Mouse (Mus musculus): Measurements from ENCODE around the gene Pmm1. TPM values are rescaled to one million over a fixed set of nuclear protein-coding genes. Genes with fewer than 3 reads are reported as not detected.
A peak's percentile ranks its signal among the peaks of the same experiment; 100 is the strongest.

Pmm1 gene
- total RNA-seq, 2 experiments from 2014 or later, result 23.0 to 28.8 TPM

GRCm38 (mm10) chr15:81961078-81961451 lies 335 bp upstream of the Pmm1 start:
- no peak for DNase-seq
- intact Hi-C loops (cut with DNase I), result no loop called here

GRCm38 (mm10) chr15:81958906-81959305 lies 1.8 kb downstream of the Pmm1 start:
- intact Hi-C loops (cut with DNase I), result loop anchor here (5.0 kb wide), 1 partner anchor 83 kb away; no protein-coding TSS in a partner anchor
- DNase-seq, result no peak

GRCm38 (mm10) chr15:81957598-81957997 lies 3.1 kb downstream of the Pmm1 start:
- intact Hi-C loops (cut with DNase I), result loop anchor here (5.0 kb wide), 1 partner anchor 85 kb away; no protein-coding TSS in a partner anchor

GRCm38 (mm10) chr15:81956457-81956856 lies 4.3 kb downstream of the Pmm1 start:
- intact Hi-C loops (cut with DNase I), result loop anchor here (5.0 kb wide), 1 partner anchor 86 kb away; no protein-coding TSS in a partner anchor
- peak; percentile 30 to 60 for DNase-seq

More at GRCm38 (mm10) chr15:81957598-81957997, 3.1 kb downstream of the Pmm1 start:
- no peak for DNase-seq

GRCm38 (mm10) chr15:81955414-81955813 lies 5.3 kb downstream of the Pmm1 start:
- DNase-seq, result no peak
- intact Hi-C loops (cut with DNase I), result loop anchor here (5.0 kb wide), 1 partner anchor 87 kb away; no protein-coding TSS in a partner anchor

GRCm38 (mm10) chr15:81954716-81955115 lies 6.0 kb downstream of the Pmm1 start:
- intact Hi-C loops (cut with DNase I), result loop anchor here (5.0 kb wide), 1 partner anchor 88 kb away; no protein-coding TSS in a partner anchor
- no peak for DNase-seq

GRCm38 (mm10) chr15:81954151-81954583 lies 6.6 kb downstream of the Pmm1 start:
- no peak for DNase-seq
- intact Hi-C loops (cut with DNase I), result no loop called here

- intact Hi-C loops (cut with DNase I), result no loop called here
- DNase-seq, result no peak
These were observed 8.4 kb downstream of the Pmm1 start for GRCm38 (mm10) chr15:81952310-81952709.

- intact Hi-C loops (cut with DNase I), result no loop called here
- no peak for DNase-seq
These were observed 9.6 kb downstream of the Pmm1 start for GRCm38 (mm10) chr15:81951159-81951558.

- DNase-seq, result no peak
- intact Hi-C loops (cut with DNase I), result no loop called here
These were observed 10.0 kb downstream of the Pmm1 start for GRCm38 (mm10) chr15:81950716-81951115.

- DNase-seq, result no peak
- intact Hi-C loops (cut with DNase I), result loop anchor here (10.0 kb wide), 1 partner anchor 45 kb away; no protein-coding TSS in a partner anchor
These were observed 11.1 kb downstream of the Pmm1 start for GRCm38 (mm10) chr15:81949476-81950131.

- intact Hi-C loops (cut with DNase I), result loop anchor here (10.0 kb wide), 1 partner anchor 46 kb away; no protein-coding TSS in a partner anchor
- no peak for DNase-seq
These were observed 11.7 kb downstream of the Pmm1 start for GRCm38 (mm10) chr15:81949076-81949475.

GRCm38 (mm10) chr15:81943176-81943749 lies 17.5 kb downstream of the Pmm1 start:
- intact Hi-C loops (cut with DNase I), result loop anchor here (10.0 kb wide), 1 partner anchor 52 kb away; no protein-coding TSS in a partner anchor
- DNase-seq, result no peak

- DNase-seq, result no peak
- intact Hi-C loops (cut with DNase I), result loop anchor here (10.0 kb wide), 1 partner anchor 54 kb away; no protein-coding TSS in a partner anchor
These were observed 19.7 kb downstream of the Pmm1 start for GRCm38 (mm10) chr15:81941010-81941409.

- intact Hi-C loops (cut with DNase I), result loop anchor here (10.0 kb wide), 1 partner anchor 55 kb away; no protein-coding TSS in a partner anchor
- no peak for DNase-seq
These were observed 20.5 kb downstream of the Pmm1 start for GRCm38 (mm10) chr15:81940219-81940618.

GRCm38 (mm10) chr15:81939774-81940173 lies 21.0 kb downstream of the Pmm1 start:
- no peak for DNase-seq
- intact Hi-C loops (cut with DNase I), result loop anchor here (10.0 kb wide), 1 partner anchor 55 kb away; no protein-coding TSS in a partner anchor

- no peak for DNase-seq
- intact Hi-C loops (cut with DNase I), result no loop called here
These were observed 21.5 kb downstream of the Pmm1 start for GRCm38 (mm10) chr15:81939157-81939715.

GRCm38 (mm10) chr15:81938246-81938645 lies 22.5 kb downstream of the Pmm1 start:
- intact Hi-C loops (cut with DNase I), result no loop called here
- DNase-seq, result peak; percentile 45 to 60

GRCm38 (mm10) chr15:81937098-81937972 lies 23.4 kb downstream of the Pmm1 start:
- intact Hi-C loops (cut with DNase I), result no loop called here
- DNase-seq, result peak; percentile 56 to 64

- intact Hi-C loops (cut with DNase I), result no loop called here
- DNase-seq, result peak; percentile 61 to 69
These were observed 24.1 kb downstream of the Pmm1 start, which contains the start of gene Csdc2 for GRCm38 (mm10) chr15:81936679-81937078. Gene Csdc2 (plus strand): TSS chr15:81936759.

All from heart, postnatal 14 days (tissue).